Mouse (Mus musculus): Measurements from ENCODE around the gene Ttk. TPM values are rescaled to one million over a fixed set of nuclear protein-coding genes. Genes with fewer than 3 reads are reported as not detected.

The Ttk gene
- 6.6 and 10.3 TPM in 2 replicates for polyA plus RNA-seq (2012; rRNA removed)

DNA sequence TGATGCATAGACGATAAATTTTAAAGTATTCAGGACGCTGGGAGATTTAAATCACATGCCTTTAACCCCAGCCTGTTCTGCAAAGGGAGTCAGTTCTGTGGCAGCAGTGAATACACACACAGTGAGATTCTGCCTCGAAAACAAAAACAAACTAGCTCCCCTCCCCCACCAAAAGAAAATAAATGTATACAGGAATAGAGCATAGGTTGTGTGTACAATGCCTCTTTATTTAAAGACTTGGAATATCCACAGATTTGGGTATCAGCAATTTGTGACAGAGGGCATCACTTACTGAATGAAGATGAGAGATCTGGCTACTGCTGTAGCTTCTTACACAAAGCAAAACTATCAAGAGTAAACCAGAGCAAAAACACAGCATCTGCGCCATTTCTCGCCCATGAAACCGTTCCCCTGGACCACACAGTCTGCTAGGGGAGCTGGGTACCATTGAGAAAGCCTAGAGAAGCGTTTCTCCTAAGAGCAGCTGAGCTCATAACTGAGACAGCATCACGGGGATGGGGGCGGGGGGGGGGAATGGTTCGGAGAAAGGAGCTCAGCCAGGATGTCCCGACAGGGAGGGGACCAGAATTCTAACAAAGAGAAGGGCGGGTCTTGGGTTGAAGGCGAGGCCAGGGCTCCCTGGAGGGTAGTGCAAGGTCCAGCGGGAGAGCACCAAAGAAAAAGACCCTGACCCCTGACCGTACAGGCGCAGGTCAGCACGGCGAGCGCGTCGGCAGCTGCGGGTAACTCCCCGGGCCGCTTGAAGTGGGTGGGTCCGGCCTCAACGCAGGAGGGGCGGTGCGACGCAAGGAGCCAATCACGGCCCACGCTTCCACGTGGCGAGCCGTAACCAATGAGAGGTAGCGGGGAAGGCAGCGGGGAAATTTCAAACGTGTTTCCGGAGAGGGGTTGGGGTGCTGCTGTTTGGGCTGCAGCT is at the start of gene Ttk:
Ttk (plus strand) TSS at position 879 of the 937 bp plus-strand sequence.
- no peak for TF ChIP-seq CTCF (IDR thresholded peaks at IDR 0.05; ENCODE audit: borderline replicate concordance, extremely low read depth, insufficient read depth, insufficient read length)
- peak; percentile 95 for TF ChIP-seq POLR2A (IDR thresholded peaks at IDR 0.05; ENCODE audit: borderline replicate concordance, extremely low read depth, insufficient read depth, insufficient read length, poor library complexity, severe bottlenecking)
- peak; percentile 97 for DNase-seq (ENCODE audit: low read depth)

DNA sequence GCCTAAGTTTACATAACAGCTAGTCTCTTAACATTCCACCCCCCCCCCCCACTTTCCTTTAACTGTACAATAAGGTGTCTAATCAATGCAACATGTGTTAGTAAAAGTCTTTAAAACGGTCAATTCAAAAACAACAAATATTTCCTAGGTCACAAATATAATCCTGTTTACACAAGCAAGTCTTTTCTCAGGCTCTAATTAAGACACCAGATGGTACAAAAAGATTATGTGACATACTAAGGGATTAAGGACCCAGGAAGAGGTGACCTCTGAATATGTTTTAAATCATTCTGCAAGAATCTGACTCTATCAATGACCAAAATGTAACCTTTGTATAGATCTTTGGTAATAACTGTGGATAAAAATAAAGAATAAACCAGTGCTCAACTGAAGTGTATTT is 49.0 kb upstream of the Ttk start:
- TF ChIP-seq POLR2A (IDR thresholded peaks at IDR 0.05; ENCODE audit: borderline replicate concordance, extremely low read depth, insufficient read depth, insufficient read length, poor library complexity, severe bottlenecking): no peak
- no peak for TF ChIP-seq CTCF (IDR thresholded peaks at IDR 0.05; ENCODE audit: borderline replicate concordance, extremely low read depth, insufficient read depth, insufficient read length)
- DNase-seq (ENCODE audit: low read depth): no peak

DNA sequence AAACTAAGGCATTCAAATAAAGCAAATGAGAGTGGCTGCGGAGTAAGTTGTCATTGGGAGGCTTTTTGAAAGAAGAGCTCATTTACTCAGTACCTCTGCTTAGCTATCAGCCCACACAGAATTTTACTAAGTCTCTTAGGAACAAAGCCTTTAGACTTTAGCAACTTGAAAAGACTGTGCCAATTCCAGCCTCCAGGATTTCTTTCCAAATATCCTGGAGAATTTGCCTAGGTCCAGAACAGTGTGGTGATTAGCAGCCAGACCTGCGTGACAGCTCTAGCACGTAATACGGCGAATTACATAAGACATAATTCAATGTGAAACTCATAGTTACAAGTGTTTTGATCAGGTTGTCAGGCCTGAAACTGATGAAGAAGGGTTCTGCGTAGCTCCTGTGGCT is 45.2 kb upstream of the Ttk start:
- DNase-seq (ENCODE audit: low read depth): no peak
- no peak for TF ChIP-seq POLR2A (IDR thresholded peaks at IDR 0.05; ENCODE audit: borderline replicate concordance, extremely low read depth, insufficient read depth, insufficient read length, poor library complexity, severe bottlenecking)
- TF ChIP-seq CTCF (IDR thresholded peaks at IDR 0.05; ENCODE audit: borderline replicate concordance, extremely low read depth, insufficient read depth, insufficient read length): no peak

DNA sequence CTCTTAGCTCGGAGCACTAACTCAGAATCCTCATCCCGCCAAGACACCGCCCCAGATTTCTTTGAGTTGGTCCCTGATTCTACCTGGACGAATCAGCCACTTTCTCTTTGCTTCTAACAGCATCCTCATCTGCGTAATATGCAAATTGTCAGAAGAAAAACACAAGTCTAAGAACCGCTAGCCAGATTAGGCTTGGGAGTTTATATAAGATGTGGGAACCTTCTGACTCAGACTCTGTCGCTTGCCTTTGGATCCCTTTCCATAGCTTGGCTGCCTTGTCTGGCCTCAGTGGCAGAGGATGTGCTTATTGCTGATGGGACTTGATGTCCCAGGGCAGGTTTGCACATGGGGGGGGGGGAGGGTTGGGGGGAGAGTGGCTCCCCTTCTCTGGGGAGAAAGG is 37.6 kb upstream of the Ttk start:
- TF ChIP-seq CTCF (IDR thresholded peaks at IDR 0.05; ENCODE audit: borderline replicate concordance, extremely low read depth, insufficient read depth, insufficient read length): no peak
- TF ChIP-seq POLR2A (IDR thresholded peaks at IDR 0.05; ENCODE audit: borderline replicate concordance, extremely low read depth, insufficient read depth, insufficient read length, poor library complexity, severe bottlenecking): no peak
- DNase-seq (ENCODE audit: low read depth): no peak

DNA sequence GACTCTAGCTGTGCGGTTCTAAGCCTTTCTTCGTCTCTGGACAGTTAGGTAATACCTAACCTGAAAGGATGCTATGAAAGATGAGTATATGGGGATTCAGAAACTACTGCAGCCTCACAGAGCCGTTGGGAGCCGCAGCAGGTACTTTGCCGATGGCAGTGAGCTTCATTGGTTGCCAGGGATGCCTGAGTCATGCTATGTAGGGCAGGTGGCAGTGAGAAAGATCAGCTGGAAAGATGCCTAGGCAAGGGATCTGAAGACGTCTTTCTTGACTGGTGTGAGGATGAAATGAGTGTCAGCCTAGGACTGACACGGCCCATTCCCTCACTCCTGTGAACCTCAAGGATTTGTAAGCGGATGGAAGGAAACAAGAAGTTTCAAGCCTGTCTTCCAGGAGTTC is 36.6 kb upstream of the Ttk start:
- no peak for TF ChIP-seq CTCF (IDR thresholded peaks at IDR 0.05; ENCODE audit: borderline replicate concordance, extremely low read depth, insufficient read depth, insufficient read length)
- no peak for TF ChIP-seq POLR2A (IDR thresholded peaks at IDR 0.05; ENCODE audit: borderline replicate concordance, extremely low read depth, insufficient read depth, insufficient read length, poor library complexity, severe bottlenecking)
- DNase-seq (ENCODE audit: low read depth): no peak

DNA sequence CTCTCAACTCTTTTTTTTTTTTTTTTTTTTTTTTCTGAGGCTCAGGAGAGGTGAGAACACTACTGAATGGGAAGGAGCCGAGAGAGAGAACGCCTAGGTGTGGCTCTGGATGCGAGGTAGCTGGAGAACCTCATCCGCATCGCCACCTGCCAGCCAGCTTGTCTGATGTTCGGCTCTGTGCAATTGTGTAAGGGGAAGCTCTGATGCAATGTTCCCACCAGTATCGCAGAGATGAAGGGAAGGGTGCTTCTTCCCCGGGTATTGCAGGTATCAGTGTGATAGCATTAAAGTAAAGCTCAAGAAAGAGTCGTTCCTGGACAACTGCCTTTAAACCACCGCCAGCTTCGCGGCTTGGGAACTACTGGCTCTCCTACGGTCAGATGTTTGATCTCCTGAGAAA is 30.1 kb upstream of the Ttk start:
- TF ChIP-seq POLR2A (IDR thresholded peaks at IDR 0.05; ENCODE audit: borderline replicate concordance, extremely low read depth, insufficient read depth, insufficient read length, poor library complexity, severe bottlenecking) (no peak), CTCF (IDR thresholded peaks at IDR 0.05; ENCODE audit: borderline replicate concordance, extremely low read depth, insufficient read depth, insufficient read length) (no peak)
- peak; percentile 18 for DNase-seq (ENCODE audit: low read depth)

DNA sequence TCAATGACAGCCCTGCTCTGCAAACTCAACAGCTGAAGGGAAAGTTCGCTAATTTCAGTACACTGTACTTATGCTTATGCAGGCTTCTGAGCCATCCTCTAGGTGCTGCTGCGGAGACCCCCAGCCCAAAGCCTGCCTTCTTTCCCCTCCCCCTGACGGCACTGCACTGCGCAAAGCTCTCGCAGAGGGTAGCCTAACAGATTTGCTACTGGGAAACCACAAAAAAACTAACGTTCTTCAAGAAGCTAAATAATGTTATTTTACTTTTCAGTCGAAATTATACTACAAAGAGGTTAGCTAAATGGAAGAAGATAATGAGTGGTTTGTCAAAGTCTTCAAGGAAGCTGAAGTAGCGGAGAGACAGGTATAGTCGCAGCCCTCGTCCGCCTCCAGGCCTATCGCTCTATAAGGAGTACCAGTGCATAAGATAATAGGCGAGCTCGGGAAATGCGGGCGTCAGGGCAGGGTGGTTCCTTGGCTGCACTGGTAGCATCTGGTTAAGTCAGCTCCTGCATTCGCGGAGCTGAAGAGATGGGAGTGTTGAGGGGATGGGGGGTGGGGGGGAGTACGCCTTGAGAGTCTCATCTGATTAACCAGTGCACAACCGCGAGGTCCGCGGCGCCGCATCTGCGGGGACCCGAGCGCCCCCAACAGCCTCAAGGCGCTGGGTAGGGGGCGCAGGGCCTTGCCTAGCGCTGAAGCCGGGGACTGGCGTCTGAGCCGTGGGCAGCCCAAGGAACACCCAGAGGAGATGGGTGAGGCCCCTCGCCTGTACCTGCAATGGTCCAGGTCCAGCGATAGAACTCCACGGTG is 29.1 kb upstream of the Ttk start:
- TF ChIP-seq POLR2A (IDR thresholded peaks at IDR 0.05; ENCODE audit: borderline replicate concordance, extremely low read depth, insufficient read depth, insufficient read length, poor library complexity, severe bottlenecking): no peak
- TF ChIP-seq CTCF (IDR thresholded peaks at IDR 0.05; ENCODE audit: borderline replicate concordance, extremely low read depth, insufficient read depth, insufficient read length): peak; percentile 60; the same call in 1 of the 2 replicates

DNA sequence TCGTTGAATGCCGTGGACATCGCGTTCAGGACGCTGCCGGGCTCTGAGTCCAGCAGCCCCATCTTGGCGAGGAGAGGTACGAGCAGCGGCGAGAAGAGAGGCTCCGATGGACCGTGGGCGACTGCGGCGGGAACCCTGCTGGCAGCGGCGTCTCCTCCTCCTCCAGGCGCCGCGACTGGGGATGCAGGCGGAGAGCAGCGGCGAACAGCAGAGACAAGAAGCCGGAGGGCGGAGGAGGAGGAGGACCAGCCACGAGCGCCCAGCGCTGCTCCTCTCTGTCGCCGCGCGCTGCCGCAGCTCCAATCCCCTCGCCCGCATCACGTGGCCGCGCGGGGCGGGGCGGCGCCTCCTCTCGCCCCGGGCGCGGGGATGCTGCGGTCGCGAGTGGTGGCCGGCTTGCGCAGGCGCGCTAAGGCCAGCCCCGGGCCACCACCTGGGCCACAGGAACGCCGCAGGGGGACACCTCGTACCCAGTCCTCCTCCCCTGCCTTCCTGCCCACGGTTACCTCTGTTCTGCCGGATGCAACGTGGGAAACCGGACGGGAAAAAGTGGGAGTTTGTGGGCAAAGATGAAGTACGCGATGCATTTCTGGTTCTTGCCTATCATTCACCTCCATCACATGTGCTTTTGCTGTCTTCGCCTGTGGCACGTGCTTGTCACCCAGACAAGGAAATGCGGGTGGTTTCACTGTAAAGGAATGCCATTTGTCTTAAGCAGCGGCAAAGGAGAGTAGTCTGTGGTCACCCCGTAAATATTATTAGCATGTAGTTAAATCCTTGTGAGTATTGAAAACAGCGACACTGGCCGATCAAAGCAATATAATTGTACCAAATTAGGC is 28.3 kb upstream of the Ttk start, which contains the start of gene Elovl4:
Elovl4 (minus strand) TSS at position 301 of the 839 bp plus-strand sequence.
- peak; percentile 95 for DNase-seq (ENCODE audit: low read depth)
- TF ChIP-seq POLR2A (IDR thresholded peaks at IDR 0.05; ENCODE audit: borderline replicate concordance, extremely low read depth, insufficient read depth, insufficient read length, poor library complexity, severe bottlenecking) (peak; percentile 99), CTCF (IDR thresholded peaks at IDR 0.05; ENCODE audit: borderline replicate concordance, extremely low read depth, insufficient read depth, insufficient read length) (no peak)

More for the DNA sequence above, 29.1 kb upstream of the Ttk start:
- DNase-seq (ENCODE audit: low read depth): peak; percentile 91

DNA sequence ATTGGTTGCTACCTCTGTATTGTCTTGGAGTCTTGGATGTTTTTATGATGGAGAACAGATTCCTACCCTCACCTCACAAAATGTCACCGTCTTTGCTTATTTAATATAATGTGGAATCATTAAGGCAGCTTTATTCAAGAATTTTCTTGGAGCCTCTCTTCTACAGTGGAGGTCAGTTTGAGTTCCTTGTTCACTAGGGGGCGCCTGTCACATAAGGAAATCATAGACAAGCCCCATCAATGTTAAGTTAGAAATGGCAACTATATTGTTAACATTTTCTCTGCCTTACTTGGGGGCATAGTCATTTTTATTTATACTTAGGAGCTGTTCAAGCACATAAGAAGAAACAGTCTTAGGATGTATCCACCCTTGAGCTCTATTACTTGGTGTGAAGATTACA is 26.9 kb upstream of the Ttk start:
- TF ChIP-seq POLR2A (IDR thresholded peaks at IDR 0.05; ENCODE audit: borderline replicate concordance, extremely low read depth, insufficient read depth, insufficient read length, poor library complexity, severe bottlenecking): no peak
- peak; percentile 48; the same call in 1 of the 2 replicates for TF ChIP-seq CTCF (IDR thresholded peaks at IDR 0.05; ENCODE audit: borderline replicate concordance, extremely low read depth, insufficient read depth, insufficient read length)
- DNase-seq (ENCODE audit: low read depth): peak; percentile 82

DNA sequence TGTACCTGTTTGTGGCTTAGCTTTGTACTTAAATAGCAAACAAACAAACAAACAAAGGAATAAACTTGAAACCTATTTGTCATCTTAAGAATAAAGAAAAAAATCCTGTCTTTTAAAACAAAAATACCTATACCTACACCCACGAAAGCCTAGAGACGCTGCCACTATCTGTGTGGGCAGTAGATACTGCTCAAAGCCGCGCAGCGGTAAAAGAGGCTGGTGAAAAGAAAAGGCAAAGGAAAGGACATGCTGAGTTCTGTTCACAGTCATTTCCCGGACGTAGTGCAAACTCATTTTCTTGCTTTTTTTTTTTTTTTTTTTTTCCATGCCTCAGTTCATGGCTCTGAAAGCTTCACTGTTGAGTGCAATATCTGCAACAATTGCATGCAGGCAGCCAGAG is 15.3 kb upstream of the Ttk start:
- TF ChIP-seq CTCF (IDR thresholded peaks at IDR 0.05; ENCODE audit: borderline replicate concordance, extremely low read depth, insufficient read depth, insufficient read length): no peak
- no peak for TF ChIP-seq POLR2A (IDR thresholded peaks at IDR 0.05; ENCODE audit: borderline replicate concordance, extremely low read depth, insufficient read depth, insufficient read length, poor library complexity, severe bottlenecking)
- DNase-seq (ENCODE audit: low read depth): no peak
